Mouse (Mus musculus) skeletal muscle tissue, adult 2 months (tissue): ENCODE results near the gene Sim2.

Source experiments
- DNase-seq: peaks from one replicate; pipeline ENCODE4 v3.0.0-alpha.2; 2012; ENCODE audit warnings: low read depth, low spot score

The Sim2 gene

DNA sequence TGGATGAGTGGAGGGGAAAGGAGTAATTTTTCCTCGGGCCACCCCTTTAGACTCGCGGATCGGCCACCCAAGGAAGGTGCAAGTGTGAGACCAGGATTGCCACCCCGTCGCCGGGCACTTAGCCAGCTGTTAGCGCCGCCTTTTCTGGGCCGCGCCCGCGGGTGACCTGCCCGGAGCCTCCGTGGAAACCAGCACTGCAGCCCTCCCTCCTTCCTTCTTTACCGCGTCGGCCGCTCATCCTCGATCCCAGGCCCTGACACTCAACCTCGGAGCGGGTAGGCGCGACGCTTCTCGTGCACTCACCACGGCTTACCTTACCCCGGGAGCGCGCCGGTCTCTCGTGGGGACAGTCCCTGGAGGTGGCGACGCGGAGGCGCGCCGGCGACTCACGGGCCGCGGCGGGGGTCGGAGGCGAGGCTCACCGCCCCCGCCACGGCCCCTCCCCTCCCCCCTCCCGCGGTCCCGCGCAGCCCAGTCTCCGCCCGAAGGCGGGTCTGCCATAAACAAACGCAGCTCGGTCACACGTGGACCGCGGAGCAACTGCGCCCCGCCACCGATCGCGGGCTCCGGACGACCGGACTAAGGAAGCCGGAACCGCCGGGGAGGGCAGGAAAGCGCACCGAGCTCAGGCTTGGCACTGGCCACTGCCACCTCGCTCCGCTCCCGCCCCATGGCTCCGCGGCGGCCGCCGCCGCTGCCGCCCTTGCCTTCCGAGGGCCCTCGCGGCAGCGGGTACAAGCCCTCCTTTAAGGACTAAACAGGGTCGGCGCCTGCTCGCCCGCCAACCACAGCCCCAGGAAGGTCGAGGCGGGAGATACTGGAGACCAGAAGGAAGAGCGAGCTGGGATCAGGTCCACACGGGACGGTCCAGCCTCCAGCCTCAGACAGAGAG, at the start of gene Sim2:
Gene Sim2 (plus strand): TSS at position 221 of the 892 bp plus-strand sequence.
- DNase-seq = no peak

DNA sequence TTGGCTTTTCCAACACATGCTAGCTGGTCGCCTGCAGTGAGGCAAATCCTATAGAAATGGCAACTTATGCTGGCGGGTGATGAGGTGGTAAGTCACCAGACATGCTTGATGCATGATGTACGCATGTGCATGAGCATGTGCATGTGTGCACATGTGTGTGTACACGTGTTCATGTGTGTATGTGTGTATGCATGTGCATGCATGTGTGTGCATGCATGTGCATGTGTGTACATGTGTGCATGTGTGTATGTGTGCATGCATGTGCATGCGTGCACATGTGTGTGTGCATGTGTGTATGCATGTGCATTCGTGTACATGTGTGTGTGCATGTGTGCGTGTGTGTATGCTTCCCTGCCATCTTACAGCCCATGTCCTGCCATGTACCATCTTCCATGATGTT, 47.5 kb upstream of the Sim2 start:
- no peak for DNase-seq

DNA sequence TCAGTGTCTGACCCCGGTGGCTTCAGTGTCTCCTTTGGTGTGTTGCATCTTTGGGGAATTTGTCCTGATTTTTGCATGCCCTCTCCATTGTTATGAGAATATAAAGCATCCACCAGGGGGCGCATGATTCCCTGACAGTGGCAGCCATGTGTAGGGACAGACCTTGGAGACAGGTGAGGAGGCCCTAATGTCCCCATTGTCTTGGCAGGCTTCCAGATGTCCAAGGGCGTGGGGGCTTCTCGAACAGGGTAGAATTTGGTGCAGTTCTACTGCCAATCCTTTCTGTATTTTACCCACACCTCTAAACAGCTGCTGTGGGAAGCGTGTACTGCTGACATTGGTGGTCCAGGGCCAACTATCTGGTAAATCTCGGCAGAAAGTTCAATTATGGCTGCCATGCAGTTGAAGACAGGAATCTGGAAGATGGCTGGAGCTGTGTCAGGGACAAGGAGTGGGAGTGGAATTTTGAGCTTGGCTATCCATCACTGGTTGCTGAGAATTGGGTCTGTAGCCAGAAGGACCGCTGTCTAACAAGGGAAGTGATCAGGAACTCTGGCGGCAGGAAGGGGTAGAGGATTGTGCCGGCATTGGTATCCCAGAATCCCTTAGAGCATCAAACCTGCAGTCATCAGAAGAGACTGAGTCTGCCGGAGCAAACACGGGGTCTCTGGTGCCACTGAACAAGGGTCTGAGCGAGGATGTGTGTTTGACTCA, 46.3 kb upstream of the Sim2 start:
- DNase-seq = peak; percentile 26

DNA sequence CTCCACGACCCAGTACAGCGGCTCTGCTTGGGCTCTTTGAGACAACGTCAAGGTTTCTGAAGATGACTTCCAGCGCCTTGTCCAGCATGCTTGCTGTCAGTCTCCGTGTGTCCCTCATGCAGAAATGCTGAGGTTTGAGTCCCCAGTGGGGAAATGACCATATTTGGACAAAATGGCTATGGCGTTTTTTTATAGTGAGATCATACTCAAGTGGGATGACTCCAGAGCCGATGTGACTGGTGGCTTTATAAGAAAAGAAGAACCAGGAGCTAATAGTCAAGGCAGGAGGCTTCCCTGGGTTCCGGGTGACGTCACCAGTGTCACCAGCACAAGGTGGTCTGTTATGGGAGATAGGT, 45.8 kb upstream of the Sim2 start:
- DNase-seq = no peak

DNA sequence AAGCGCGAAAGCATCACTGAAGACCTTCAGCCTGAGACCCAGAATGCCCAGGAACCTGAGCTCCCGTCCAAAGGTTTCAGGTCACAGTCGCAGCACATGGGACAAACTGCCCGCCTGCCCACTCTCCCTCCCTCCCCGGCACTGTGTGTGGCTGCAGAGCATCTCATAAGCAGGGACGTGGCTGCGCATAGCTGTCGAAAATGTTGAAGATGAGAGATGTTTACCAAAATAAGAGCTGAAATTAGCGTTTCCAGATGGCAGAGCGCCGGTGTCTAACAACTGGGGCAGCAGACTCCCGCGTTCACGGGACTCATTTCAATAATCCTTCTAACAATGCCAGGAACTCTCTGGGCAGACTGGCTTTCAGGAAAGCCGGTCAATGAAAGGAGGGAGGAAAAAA, 44.2 kb upstream of the Sim2 start:
- DNase-seq = no peak

DNA sequence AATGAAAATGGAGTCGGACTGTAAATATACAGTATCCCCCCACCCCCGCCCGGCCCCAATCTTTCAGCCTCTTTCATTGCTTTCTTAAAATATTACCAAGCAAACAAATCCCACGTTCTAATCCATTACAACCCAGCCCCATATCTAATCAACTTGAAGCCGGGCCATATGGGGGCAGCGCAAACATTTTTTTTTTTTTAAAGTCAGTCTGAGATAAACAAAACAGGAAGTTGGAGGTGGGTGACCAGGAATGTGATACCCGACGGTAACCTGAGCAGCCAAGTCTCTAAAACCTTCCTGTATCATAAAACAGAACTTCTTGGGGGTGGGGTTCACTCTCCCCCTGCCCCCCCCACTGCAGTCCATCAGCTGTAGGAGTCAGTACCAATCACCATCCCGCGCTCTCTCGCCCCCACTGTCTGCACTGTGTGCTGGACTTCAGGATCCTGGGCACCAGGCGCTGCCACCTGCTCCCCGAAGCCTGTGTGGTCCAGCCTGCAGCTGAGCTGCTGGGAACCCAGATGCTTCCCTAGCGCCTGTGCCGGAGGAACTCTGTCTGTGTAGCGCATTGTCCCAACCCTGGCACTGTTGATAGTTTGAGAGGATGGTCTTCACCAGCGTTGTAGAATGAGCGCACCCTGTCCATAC, 43.5 kb upstream of the Sim2 start:
- no peak for DNase-seq

DNA sequence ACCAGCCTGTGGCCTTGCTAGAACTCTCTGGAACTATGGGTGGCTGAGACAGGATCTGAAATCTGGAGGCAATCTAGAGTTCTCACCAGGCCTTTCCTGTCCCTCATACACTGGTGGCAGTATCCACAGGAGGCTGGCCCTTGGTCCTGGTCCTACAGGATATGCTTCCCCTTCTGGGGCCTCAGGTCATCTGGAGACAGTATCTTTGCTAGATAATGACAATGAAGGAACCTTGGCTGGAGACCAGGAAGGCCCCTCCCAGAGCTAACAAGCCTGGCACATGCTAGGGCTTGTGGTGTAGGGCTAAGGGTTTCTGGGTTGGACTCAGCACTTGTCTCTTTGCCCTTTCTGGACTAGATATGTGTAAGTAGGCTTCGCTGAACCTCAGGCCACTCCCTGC, 40.9 kb upstream of the Sim2 start:
- no peak for DNase-seq

DNA sequence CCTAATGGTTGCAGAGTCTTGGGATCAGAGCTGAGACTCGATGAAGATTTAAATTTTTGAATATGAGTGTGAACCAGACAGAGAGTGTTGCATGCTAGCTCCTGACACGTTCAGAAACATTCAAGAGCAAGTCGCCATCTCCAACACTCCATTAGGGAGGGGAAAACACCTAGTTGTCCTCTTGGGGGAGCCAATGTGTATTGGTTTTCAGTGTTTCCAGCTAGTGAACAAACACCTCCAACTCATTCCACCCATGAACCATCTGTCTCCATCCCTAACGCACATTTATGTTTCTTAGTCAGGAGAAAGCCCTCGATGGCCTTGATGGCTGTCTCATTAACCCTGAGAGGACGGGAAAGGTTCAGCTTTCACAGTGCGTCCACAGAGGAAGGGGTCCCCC, 39.7 kb upstream of the Sim2 start:
- no peak for DNase-seq

DNA sequence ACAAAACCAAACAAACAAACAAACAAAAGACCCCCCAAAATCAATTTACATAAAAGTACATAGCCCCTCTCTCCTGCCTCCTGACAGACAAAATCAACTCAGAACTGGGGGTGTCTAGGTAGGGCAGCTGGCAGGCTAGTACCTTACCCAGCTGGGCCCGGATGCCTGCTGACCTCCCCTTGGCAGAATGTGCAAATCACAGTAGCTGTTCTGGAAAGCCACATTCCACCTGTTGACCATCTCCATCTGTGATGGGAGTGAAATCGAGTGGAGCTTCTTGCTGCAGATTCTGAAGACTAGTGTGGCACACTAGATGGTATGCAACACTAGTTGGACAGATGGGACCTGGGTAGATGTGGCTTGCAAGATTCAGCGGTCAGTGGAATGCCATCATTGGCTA, 34.4 kb upstream of the Sim2 start:
- no peak for DNase-seq

DNA sequence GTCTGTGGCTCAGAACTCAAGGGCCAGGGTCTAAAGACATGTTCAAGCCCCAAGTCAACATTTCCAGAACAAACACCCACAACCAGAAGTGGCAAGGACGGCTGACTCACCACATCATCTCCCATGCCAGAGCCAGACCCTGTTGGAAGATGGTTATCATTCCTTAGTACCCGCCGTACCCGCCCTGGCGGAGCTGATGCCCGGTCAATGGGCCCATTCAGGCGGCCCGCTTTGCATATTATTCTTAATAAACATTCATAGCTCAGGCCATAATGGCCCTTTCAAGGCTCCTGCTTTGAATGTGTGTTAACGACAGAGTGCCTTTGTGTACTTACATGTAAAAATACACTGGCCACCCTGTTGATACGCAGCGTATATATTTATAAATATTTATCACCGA, 29.6 kb upstream of the Sim2 start:
- no peak for DNase-seq

DNA sequence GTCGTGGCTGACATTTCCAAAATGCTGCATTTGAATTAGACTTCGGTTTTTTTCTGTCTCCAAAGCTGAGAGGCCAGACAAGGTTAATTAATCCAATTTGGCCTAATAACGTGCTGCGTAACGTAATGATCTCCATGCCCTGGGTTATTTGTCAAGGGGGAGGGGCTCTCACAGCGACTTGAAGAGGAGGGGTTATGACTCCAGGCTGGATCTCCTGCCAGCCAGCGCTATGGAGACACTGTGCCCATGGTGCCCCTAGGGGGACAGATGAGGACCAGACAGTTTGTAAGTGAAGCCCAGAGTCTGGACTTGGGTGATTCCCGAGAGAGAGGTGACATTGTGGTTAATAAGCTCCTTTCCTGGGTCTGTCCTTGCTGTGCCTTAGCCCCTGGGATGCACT, 29.2 kb upstream of the Sim2 start:
- DNase-seq = no peak

DNA sequence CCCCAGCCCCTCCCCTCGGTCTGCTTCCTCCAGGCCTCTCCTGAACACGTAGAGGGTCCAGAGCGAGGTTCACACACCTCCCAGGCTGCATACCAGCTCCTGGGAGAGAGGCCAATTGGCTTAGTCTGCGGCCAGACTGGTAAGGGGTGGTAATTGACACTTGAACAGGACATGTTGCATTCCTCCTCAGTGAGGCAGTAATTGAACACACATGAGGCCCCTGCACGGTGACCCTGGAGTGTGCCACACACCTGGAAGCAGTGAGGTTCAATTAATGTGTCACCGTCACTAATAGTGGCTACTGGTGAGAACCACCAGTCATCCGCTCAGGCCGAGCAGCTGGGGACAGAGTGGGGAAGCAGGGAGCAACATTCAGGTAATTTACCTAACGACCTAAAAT, 24.9 kb upstream of the Sim2 start:
- no peak for DNase-seq

DNA sequence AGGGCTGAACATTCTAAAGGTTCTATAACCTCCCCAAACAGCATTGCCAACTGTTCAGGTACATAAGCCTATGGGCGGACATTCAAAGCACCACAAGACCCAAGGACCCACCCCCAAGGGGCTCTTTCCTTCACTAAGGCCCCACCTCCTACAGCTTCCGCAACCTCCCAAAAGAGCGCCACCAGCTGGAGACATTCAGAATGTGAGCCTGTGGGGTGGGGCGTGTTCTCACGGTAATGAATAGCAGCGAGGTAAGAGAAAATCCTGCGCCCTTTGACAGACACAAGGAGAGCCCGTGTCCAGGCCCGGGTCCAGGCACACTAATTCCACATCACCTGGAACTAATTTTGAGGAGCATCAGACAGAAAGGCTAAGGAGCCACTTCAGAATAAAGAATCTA, 20.5 kb upstream of the Sim2 start:
- no peak for DNase-seq

DNA sequence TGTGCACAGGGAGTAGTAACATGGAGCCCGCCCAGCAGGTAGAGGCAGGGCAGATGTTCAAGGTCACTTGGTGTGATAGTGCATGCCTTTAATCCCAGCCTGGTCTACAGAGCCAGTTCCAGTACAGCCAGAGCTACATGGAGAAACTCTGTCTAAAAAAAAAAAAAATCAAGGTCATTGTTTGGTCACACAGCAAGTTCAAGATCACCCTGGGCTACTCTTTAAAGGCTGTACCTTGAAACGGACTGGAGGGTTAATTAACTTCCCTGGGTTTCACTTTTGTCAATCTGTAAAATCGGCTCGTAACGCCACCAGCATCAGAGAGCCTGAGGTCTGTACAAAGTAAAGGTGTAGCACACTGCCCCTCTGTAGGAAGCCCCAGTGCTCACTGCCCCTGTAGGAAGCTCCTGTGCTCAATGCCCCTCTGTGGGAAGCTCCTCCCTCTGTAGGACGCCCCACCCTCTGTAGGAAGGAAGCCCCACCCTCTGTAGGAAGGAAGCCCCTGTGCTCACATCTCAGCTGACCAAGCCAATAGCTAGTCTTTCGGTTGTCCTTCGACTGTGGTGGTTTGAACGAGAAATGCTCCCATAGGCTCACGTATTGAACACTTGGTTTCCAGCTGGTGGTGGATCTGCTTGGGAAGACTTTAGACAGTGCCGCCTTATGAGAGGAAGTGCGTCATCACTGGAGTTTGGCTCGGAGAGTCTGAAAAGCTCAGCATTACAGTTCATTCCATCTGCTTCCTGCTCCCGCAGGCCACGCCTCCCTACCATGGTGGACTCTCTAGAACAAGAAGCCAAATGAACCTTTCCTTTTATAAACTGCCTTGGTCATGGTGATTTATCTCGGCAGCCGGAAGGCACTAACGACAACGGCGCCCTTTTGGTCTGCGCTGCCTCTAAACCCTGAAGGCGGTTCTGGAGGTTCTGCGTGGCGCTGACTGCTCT, 18.7 kb upstream of the Sim2 start:
- DNase-seq = no peak

DNA sequence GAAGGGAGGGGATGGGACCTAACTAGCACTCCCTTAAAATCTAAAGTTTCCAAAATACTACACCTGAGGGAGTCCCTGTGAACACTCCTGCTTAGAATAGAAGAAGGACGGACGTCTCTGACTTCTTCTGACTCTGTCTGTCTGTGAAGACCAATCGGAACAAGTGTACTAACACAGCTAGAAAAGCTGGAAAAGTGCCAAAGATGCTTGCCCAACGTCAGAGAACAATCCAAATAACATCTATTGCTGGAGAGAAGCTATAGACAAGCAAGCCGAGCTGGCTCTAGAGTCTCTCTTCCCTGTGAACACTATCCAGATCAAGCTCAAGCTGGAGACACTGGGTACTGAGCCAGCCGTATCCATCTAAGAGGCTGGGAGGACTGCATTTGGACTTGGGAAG, 18.0 kb upstream of the Sim2 start:
- DNase-seq = no peak

DNA sequence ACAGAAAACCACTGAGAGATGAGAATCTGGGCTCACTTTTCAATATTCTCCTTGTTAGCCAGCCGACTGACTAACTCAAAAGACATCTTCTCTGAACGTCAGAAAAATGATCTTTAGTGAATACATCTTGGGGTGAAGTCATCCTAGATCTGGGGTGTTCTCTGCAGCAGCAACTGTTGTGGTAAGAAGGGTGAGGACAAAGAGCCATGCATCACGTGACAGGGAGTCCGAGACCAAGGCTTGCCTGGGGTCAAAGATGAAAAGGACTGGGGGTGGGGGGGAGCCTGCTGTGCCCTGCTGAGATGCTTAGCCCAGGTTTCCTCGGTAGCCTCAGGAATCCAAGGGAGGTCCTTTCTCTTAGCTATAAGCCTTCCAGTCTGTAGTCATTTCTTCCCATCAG, 17.5 kb upstream of the Sim2 start:
- no peak for DNase-seq

DNA sequence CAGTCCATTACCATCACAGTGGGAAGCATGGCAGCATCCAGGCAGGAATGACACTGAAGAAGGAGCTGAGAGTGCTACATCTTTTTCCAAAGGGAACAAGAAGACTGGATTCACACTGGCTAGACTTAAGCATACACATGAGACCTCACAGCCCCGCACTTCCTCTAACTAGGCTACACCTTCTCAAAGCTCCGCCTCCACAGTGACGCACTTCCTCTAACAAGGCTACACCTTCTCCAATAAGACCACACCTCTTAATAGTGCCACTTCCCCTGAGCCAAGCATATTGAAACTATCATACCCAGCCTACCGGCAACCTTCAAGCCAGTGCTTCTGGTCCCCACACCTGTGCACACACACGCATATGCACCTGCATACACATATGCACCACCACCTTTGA, 15.7 kb upstream of the Sim2 start:
- DNase-seq = no peak

DNA sequence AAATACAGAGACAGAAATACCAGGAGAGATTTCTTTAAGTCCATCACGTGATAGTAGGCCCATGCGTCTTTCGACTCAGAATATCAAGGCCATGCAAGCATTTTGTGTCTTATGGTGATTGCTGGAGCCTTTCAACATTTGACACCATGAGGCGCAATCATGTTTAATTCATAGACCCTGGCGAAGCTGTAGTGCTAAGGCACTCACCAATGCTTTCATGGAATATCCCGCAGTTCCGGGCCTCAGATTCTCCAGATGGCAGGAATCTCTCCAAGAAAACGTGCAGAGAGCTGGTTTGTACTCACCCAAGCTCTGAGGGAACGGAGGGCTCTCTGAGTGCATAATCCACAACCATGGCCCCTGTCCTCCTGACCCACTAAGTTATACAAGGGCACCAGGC, 13.8 kb upstream of the Sim2 start:
- no peak for DNase-seq

DNA sequence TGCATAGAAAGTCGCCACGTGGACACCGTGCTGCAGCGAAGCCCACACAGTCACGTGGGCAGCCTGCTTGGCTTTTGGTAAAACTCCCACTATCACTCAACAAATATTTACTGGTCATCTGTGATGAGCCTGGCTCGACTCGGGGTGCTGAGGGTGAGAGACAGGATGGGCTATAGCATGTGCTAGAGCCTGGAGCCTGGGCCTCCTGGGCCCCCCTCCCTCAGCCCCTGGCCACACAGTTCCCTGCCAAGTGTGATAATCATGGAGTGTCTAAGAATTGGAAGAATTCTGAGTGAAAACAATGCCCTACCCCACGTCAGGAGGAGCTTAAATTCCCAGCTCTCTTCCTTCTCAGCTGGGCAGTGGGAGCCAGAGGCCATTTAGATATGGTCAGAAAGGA, 13.3 kb upstream of the Sim2 start:
- no peak for DNase-seq

DNA sequence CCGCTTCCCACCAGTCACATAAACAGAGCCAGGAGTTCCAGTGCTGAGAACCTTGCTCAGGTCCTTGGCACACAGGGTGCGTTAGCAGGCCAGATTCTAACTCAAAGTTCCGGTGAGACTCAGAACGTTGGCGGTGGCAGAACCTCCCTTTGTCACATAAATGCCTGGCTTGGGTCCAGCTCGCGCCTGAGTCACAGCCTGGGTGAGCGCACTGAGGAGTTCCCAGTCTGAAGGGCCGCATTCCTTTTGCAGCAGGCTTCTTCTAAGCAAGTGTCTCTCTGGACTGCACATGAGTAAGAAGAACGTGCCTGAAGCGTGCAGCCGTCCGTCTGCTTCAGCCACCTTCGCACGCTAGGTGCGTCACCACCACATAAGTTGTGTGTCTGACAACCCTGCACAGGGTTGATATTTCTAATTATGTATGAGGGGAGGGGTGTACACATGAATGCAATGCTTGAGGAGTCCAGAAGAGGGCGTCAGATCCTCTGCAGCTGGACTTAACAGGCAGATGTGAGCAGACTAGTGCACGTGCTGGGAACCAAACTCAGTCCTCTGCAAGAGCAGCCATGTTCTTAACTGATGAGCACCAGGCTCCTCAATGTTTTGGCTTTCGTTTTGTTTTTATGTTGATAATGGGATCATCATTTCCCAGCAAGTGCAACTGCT, 9.2 kb upstream of the Sim2 start:
- no peak for DNase-seq
